8 mouse cellular contexts compared by ENCODE assay signal in the genomic region with DNA sequence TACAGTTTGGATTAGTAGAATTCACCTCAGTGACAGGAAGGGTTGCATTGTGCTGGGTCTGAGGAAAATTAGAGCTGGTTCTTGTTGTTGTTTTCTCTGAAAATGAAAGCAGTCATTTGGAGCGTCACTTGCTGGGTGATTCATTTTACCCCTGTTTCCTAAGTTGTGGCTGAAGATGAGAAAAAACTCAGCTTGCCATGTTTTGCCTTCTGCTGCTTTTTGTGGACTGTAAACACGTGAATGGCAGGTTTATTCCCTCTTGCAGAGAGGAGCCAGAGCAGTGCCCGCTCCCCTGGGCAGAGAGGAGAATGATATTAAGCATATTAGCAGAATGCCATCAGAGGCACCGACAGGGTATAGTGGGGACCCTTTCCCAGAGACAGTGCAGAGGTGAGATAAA.
DNase-seq lines count a peak whose midpoint lies in the region; ATAC-seq and TF ChIP-seq lines count a peak whose summit lies in the region.

No protein-coding gene starts in this region.

- H3K27me3 ChIP-seq in lung, embryonic 16.5 days (ENCODE audit: control insufficient read depth, insufficient read depth, low read depth, low read length): no peaks in the 10 kb centered on the region
- no peaks in the 10 kb centered on the region for H3K27me3 ChIP-seq in hindbrain, postnatal 0 days (ENCODE audit: insufficient read depth, low read length)
- H3K27me3 ChIP-seq in midbrain, postnatal 0 days (ENCODE audit: insufficient read depth, low read length): no peaks in the 10 kb centered on the region

- H3K27ac ChIP-seq in lung, embryonic 16.5 days (ENCODE audit: low read length): no peak overlapping the region
- H3K27ac ChIP-seq in hindbrain, postnatal 0 days: peak overlapping the region; percentile 90
- peak overlapping the region; percentile 82; the same call in 1 of the 2 replicates for H3K27ac ChIP-seq in midbrain, postnatal 0 days (ENCODE audit: low read depth, low read length)

- H3K4me3 ChIP-seq in lung, embryonic 16.5 days (ENCODE audit: low read length): peak overlapping the region; percentile 26
- H3K4me3 ChIP-seq in hindbrain, postnatal 0 days (ENCODE audit: low read length): peak overlapping the region; percentile 72
- H3K4me3 ChIP-seq in midbrain, postnatal 0 days (ENCODE audit: low read depth, low read length): peak overlapping the region; percentile 53

- H3K4me1 ChIP-seq in lung, embryonic 16.5 days (replicated peaks; ENCODE audit: control insufficient read depth, insufficient read depth, low read length): peaks cover 29% of the 10 kb centered on the region
- peaks cover 16% of the 10 kb centered on the region for H3K4me1 ChIP-seq in hindbrain, postnatal 0 days (ENCODE audit: insufficient read depth, low read length)
- H3K4me1 ChIP-seq in midbrain, postnatal 0 days (ENCODE audit: insufficient read depth, low read length): peaks cover 20% of the 10 kb centered on the region

- peak overlapping the region; percentile 62 for H3K4me2 ChIP-seq in lung, embryonic 16.5 days (ENCODE audit: low read depth, low read length)
- peak overlapping the region; percentile 82 for H3K4me2 ChIP-seq in hindbrain, postnatal 0 days (ENCODE audit: low read depth, low read length)
- peak overlapping the region; percentile 87 for H3K4me2 ChIP-seq in midbrain, postnatal 0 days (ENCODE audit: low read depth, low read length, poor library complexity, severe bottlenecking)

- no peak for ATAC-seq in lung, embryonic 16.5 days (ENCODE audit: low read depth)
- no peak for ATAC-seq in hindbrain, postnatal 0 days
- no peak for ATAC-seq in midbrain, postnatal 0 days (ENCODE audit: low FRiP score)

- no peaks in the 10 kb centered on the region for H3K36me3 ChIP-seq in lung, embryonic 16.5 days (ENCODE audit: control insufficient read depth, insufficient read depth, low read length)
- H3K36me3 ChIP-seq in hindbrain, postnatal 0 days (ENCODE audit: insufficient read depth, low read length): no peaks in the 10 kb centered on the region
- H3K36me3 ChIP-seq in midbrain, postnatal 0 days (ENCODE audit: insufficient read depth, low read length): no peaks in the 10 kb centered on the region

- 18% methylated on average over 4 of the region's 4 CpGs for WGBS in lung, embryonic 16.5 days
- 1% methylated on average over 4 of the region's 4 CpGs for WGBS in hindbrain, postnatal 0 days
- 8% methylated on average over 4 of the region's 4 CpGs for WGBS in midbrain, postnatal 0 days

- no peaks in the 10 kb centered on the region for H3K9me3 ChIP-seq in lung, embryonic 16.5 days (ENCODE audit: control insufficient read depth, low read length)
- no peaks in the 10 kb centered on the region for H3K9me3 ChIP-seq in hindbrain, postnatal 0 days (ENCODE audit: low read length)
- no peaks in the 10 kb centered on the region for H3K9me3 ChIP-seq in midbrain, postnatal 0 days (ENCODE audit: low read length)

- DNase-seq in lung, postnatal 14 days: no peak
- DNase-seq in c-Kit-positive CD71-positive TER-119-negative erythroid progenitor cells, embryonic 14.5 days (ENCODE audit: low read depth): peak; percentile 30
- DNase-seq in hindbrain, postnatal 0 days (ENCODE audit: low spot score): no peak
- DNase-seq in midbrain, postnatal 0 days (ENCODE audit: low spot score): no peak
- no peak for DNase-seq in frontal cortex, postnatal 14 days (ENCODE audit: low spot score in 2 of 2)
- DNase-seq in right cerebral cortex, postnatal 14 days: no peak
- DNase-seq in gastrocnemius, postnatal 25 days: no peak

- TF ChIP-seq CTCF in hindbrain, postnatal 0 days (IDR thresholded peaks at IDR 0.05; ENCODE audit: low read depth): no peak
- no peak for TF ChIP-seq CTCF in midbrain, postnatal 0 days (IDR thresholded peaks at IDR 0.05)

- peak overlapping the region; percentile 24 for H3K9ac ChIP-seq in lung, embryonic 16.5 days (ENCODE audit: low read length)
- H3K9ac ChIP-seq in hindbrain, postnatal 0 days (replicated peaks; ENCODE audit: low read length): peak overlapping the region; percentile 76
- H3K9ac ChIP-seq in midbrain, postnatal 0 days (replicated peaks; ENCODE audit: low read length, poor library complexity, severe bottlenecking): peak overlapping the region; percentile 71

Comparison
In these comparisons a context has a peak if more than half of its experiments do, and no peak if none do; other contexts are left out.
1. H3K9ac ChIP-seq: peak in every context shown above with its lines; median percentile 76 in hindbrain, postnatal 0 days; 71 in midbrain, postnatal 0 days; 24 in lung, embryonic 16.5 days.